Mouse (Mus musculus) heart, postnatal 10 days (tissue): ENCODE measurements around the gene AW011738. TPM values are rescaled to one million over a fixed set of nuclear protein-coding genes. Genes with fewer than 3 reads are reported as not detected.
A peak's percentile ranks its signal among the peaks of the same experiment; 100 is the strongest.

Experiments
- DNase-seq, 2 experiments: peaks; one replicate each; pipeline ENCODE4 v3.0.0; 2021
- intact Hi-C: fragments of 180-260 bp; cut with DNase I; formaldehyde crosslinking; loops from one replicate; pipeline ENCODE4 v1.15.1; 2025
- total RNA-seq, 2 experiments: library from RNA; stranded (reverse); gene quantifications; 2 replicates each; pipeline ENCODE4 v1.2.3; 2021

Gene AW011738
- total RNA-seq, 2 experiments from 2014 or later, result 6.1 to 8.2 TPM

- intact Hi-C loops, result loop anchor here (5.0 kb wide), 1 partner anchor 85 kb away; no protein-coding TSS in a partner anchor
- peak; percentile 74 for DNase-seq
Observed at GRCm38 (mm10) chr4:156197131-156197828, 5.8 kb upstream of the AW011738 start, which contains the start of gene Agrn. Gene Agrn (minus strand): TSS chr4:156197488.

GRCm38 (mm10) chr4:156197829-156198205 lies 5.3 kb upstream of the AW011738 start:
- intact Hi-C loops, result loop anchor here (5.0 kb wide), 1 partner anchor 86 kb away; no protein-coding TSS in a partner anchor
- peak; percentile 93 to 95 for DNase-seq

GRCm38 (mm10) chr4:156200623-156201475 lies 2.3 kb upstream of the AW011738 start, which contains the start of gene Isg15:
Gene Isg15 (minus strand): TSS chr4:156200818.
- no peak for DNase-seq
- intact Hi-C loops, result no loop called here

- intact Hi-C loops, result no loop called here
- peak; percentile 43 to 50 for DNase-seq
Observed at GRCm38 (mm10) chr4:156202462-156202893, 626 bp upstream of the AW011738 start.

GRCm38 (mm10) chr4:156203413-156204131 lies 468 bp downstream of the AW011738 start:
- intact Hi-C loops, result no loop called here

GRCm38 (mm10) chr4:156208872-156209271 lies 5.8 kb downstream of the AW011738 start:
- intact Hi-C loops, result no loop called here
- no peak for DNase-seq

More at GRCm38 (mm10) chr4:156203413-156204131, 468 bp downstream of the AW011738 start:
- peak; percentile 37 to 53 for DNase-seq

- intact Hi-C loops, result no loop called here
- no peak for DNase-seq
Observed at GRCm38 (mm10) chr4:156209963-156210635, 7.0 kb downstream of the AW011738 start.

GRCm38 (mm10) chr4:156213134-156213533 lies 10.0 kb downstream of the AW011738 start:
- no peak for DNase-seq
- intact Hi-C loops, result no loop called here

- DNase-seq, result peak; percentile 91 to 93
- intact Hi-C loops, result no loop called here
Observed at GRCm38 (mm10) chr4:156215649-156216048, 12.5 kb downstream of the AW011738 start, which contains the start of gene Perm1. Gene Perm1 (plus strand): TSS chr4:156215868.

GRCm38 (mm10) chr4:156216196-156216595 lies 13.1 kb downstream of the AW011738 start:
- intact Hi-C loops, result no loop called here
- DNase-seq, result peak; percentile 36 to 49

GRCm38 (mm10) chr4:156217022-156217669 lies 14.0 kb downstream of the AW011738 start:
- peak; percentile 48 to 53 for DNase-seq
- intact Hi-C loops, result no loop called here

- intact Hi-C loops, result no loop called here
- DNase-seq, result peak in 1 of 2 experiments; percentile 32
Observed at GRCm38 (mm10) chr4:156217838-156218237, 14.7 kb downstream of the AW011738 start.

GRCm38 (mm10) chr4:156219936-156220335 lies 16.8 kb downstream of the AW011738 start:
- intact Hi-C loops, result no loop called here
- DNase-seq, result no peak

GRCm38 (mm10) chr4:156224276-156224675 lies 21.2 kb downstream of the AW011738 start:
- no peak for DNase-seq
- intact Hi-C loops, result no loop called here

GRCm38 (mm10) chr4:156227752-156228392 lies 24.8 kb downstream of the AW011738 start:
- intact Hi-C loops, result no loop called here
- peak; percentile 65 to 66 for DNase-seq

- no peak for DNase-seq
- intact Hi-C loops, result no loop called here
Observed at GRCm38 (mm10) chr4:156228393-156229024, 25.4 kb downstream of the AW011738 start.

GRCm38 (mm10) chr4:156234021-156234501 lies 31.0 kb downstream of the AW011738 start:
- intact Hi-C loops, result loop anchor here (2.0 kb wide), 1 partner anchor 123 kb away; no protein-coding TSS in a partner anchor
- peak in 1 of 2 experiments; percentile 34 for DNase-seq

- intact Hi-C loops, result loop anchor here (2.0 kb wide), 1 partner anchor 124 kb away; no protein-coding TSS in a partner anchor
- DNase-seq, result peak; percentile 80 to 82
Observed at GRCm38 (mm10) chr4:156234701-156235213, 31.7 kb downstream of the AW011738 start, which contains the start of gene Plekhn1. Gene Plekhn1 (minus strand): TSS chr4:156234857.
